Mouse (Mus musculus): Measurements from ENCODE around the gene Tspan11. TPM values are rescaled to one million over a fixed set of nuclear protein-coding genes. Genes with fewer than 3 reads are reported as not detected.

Tspan11 gene
- polyA plus RNA-seq, 1 experiment from 2014 or later: 1.3 TPM

DNA sequence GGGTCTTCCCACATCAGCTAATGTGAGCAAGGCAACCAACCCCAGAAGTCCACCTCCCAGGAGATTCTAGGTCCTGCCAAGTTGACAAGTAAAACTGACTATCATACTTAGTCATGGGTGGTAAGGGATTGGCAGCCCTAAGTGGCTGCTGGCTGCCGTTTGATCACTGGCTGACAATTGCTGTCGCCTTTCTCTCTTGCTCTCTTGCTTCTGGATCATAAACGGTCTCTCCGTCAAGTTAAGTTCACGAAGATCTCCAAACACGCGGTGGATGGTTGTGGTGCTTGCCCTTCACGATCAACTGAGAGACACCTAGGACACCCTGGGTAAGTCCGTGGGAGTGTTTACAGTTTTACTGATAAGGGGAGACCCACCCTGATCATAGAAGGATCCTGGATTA lies 11.0 kb upstream of the Tspan11 start:
- DNase-seq (ENCODE audit: low spot score): no peak

DNA sequence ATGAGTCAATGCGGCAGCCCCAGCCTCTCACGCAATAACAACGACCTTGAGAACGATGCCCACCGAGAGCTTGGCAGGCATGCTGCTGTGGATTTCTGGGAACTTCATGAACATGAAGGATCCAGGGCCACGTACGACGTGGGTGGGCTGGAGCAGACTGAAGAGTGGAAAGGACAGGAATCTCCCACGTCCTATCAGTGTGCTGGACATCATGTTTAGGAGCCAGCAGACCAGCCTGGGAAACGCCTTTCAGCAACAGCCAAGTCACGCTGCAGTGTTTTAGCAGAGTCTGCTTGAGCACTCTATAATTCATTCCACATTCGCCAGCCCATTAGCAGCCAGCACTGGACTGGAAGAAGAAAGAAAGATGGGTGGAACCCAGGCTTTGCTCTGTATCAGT lies 10.4 kb upstream of the Tspan11 start:
- DNase-seq (ENCODE audit: low spot score): no peak

GRCm38 (mm10) chr6:127879472-127879871 lies 7.9 kb upstream of the Tspan11 start:
- DNase-seq (ENCODE audit: low spot score): no peak

GRCm38 (mm10) chr6:127886916-127887315 lies 473 bp upstream of the Tspan11 start:
- no peak for DNase-seq (ENCODE audit: low spot score)

- DNase-seq (ENCODE audit: low spot score): no peak
Observed at GRCm38 (mm10) chr6:127888581-127888980, 1.2 kb downstream of the Tspan11 start.

DNA sequence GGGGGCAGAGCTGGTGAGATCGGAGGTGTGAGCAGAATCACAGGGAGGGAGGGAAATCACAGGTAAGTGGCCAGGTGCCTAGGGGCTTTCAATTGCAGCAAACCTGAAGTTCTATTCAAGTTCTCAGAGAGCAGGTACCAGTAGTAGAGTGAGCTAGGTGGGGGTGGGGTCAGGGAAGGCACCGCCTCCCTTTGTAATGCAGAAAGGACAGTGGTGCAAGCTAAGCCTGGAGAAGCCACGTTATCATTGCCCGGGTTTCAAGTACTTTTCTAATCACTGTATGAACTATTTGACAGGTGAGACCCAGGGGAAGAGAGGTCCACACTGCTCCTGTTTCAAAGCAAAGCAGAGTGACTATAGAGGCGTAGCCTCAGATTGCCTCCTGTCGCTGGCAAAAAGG lies 6.2 kb downstream of the Tspan11 start:
- DNase-seq (ENCODE audit: low spot score): no peak

DNA sequence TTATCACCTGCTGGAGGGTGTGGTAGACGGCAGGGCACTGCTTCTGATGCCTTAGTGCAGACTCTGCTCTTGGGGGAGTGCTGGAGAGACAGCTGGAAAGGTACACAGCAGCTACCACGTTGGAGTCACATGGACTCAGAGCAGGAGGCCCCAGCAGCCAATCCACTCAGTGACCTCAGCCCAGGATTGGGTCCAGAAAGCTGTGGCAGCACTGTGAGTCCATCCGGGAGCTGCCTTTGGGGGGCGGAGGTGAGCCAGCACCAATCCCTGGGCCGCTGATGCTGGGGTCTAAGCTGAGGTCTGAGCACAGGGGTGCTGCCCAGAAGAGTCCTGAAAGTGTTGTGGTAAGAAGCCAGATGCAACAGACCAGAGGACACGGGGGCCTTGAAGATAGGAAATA lies 7.6 kb downstream of the Tspan11 start:
- DNase-seq (ENCODE audit: low spot score): no peak

- no peak for DNase-seq (ENCODE audit: low spot score)
Observed at GRCm38 (mm10) chr6:127896425-127896824, 9.0 kb downstream of the Tspan11 start.

- DNase-seq (ENCODE audit: low spot score): no peak
Observed at GRCm38 (mm10) chr6:127897342-127897741, 10.0 kb downstream of the Tspan11 start.

DNA sequence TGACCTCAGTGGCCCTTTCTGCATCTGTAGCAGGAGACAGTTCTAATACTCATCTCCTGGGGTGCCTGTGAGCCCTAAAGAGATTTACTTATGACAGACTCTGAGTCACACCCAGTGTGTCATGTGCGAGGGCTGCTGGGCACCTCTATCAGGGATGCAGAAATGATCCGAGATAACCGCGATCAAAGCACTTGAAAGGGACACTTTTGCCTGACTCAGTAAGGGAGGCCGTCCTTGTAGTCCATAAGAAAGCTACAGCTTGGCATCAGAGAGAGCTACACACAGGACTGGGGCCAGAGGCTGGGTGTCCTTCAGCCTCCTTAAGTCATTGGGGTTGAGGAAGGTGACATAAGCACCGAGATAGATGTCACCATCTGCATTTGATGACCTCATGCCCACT lies 12.7 kb downstream of the Tspan11 start:
- DNase-seq (ENCODE audit: low spot score): no peak

DNA sequence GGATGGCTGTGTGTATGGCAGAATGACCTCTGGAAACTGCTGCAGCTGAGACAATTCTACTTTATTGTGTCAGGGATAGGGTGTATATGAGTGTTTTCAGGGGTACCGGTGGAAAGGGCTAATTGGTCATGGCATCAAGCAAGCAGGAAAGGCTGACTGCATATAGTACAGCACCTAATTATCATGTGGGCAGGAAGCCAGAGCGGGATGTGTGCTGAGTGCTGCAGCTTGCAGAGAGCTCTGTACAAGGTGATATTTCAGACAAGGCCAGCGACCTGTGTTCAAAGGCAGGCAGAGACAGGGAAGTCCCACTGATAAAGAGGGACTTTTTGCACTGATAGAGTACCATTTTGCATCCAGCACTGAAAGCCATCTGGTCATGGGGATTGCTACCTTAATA lies 13.9 kb downstream of the Tspan11 start:
- no peak for DNase-seq (ENCODE audit: low spot score)

DNA sequence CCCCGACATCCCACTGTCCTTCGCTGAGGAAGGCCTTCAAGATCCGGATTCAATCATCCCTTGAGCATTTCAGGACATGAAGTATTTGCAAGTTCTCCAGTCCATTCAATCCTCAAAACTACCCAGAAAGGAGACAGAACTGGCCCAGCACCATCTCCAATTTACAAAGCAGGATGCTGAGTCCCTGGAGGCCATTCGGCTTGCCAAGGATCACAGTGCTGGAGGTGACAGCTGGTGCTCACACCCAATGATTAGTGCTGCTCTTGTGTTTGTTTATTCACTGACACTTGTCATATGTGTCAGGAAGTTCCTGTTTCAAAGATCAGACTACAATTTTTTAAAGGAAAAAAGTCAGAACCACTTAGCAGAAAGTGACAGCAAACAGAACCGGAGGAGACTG lies 14.3 kb downstream of the Tspan11 start:
- no peak for DNase-seq (ENCODE audit: low spot score)

DNA sequence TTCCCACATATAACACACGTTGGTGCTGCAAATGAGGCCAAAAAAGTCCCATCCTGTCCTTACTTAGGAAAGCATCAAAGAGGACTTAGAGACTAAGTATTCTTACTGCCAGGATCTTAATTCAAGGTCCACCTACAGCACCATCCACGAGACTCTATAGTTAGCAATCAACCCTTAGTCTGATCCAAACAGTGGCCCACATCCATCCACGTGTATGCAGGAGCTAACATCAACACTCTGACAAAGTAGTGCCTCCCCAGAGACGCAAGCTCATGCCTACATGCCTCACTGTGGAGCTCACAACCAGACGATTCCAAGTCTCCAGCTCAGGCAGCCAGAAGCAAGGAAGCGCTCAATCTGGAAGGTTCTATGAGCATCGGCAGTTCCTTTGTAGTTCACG lies 15.2 kb downstream of the Tspan11 start:
- DNase-seq (ENCODE audit: low spot score): no peak

DNA sequence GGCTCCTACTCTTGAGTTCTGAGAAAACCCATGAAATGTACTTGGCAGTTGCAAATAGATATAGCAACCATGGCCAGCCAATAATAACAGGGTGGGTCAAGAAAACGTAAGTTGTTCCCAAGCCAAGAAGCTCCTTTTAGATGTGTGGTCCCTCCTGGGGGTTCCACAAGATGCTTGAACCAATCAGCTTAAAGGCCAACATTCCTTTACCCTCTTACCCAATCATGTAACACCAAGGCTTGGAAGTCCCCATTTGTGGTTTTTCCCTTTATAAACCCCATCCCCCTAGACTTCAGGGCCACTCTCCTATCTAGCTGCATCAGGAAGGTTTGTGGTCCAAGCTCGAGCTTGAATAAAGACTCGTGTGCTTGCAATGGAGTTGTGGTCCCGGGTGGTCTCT lies 23.2 kb downstream of the Tspan11 start:
- DNase-seq (ENCODE audit: low spot score): no peak

DNA sequence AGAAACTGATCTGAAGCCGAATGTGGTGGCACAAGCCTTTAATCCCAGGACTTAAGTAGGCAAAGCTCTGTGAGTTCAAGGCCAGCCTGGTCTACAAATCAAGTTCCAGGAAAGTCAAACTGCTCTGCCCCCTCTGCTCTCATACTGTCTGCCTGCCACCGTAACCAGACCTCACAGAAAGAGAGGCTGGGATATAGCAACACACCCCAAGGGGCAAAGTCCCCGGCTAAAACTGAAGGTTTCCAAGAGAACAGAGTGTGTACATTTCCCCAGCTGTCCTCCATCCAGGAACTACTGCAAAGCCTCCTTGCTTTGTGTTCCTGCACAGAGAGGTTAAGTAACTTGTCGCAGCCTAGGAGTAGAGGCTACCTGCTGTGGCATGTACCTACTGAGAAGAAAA lies 24.3 kb downstream of the Tspan11 start:
- no peak for DNase-seq (ENCODE audit: low spot score)

DNA sequence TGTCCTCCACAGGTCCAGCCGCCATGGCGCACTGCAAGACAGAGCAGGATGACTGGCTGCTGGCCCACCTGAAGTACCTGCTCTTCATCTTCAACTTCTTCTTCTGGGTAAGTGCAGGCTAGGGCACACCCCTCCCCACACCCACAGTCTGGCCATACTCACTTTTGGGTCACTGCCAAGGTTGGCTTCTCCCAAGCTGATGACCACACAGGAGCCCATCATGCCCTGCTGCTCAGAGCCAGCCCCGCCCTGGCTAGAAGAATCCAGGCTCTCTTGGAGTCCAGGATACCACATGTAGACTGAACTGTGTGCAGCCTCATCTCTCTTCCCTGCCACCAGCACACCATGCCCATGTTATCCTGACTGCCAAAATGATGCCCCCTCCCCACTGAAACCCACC lies 25.5 kb downstream of the Tspan11 start:
- DNase-seq (ENCODE audit: low spot score): no peak

- no peak for DNase-seq (ENCODE audit: low spot score)
Observed at GRCm38 (mm10) chr6:127916993-127917392, 29.6 kb downstream of the Tspan11 start.

DNA sequence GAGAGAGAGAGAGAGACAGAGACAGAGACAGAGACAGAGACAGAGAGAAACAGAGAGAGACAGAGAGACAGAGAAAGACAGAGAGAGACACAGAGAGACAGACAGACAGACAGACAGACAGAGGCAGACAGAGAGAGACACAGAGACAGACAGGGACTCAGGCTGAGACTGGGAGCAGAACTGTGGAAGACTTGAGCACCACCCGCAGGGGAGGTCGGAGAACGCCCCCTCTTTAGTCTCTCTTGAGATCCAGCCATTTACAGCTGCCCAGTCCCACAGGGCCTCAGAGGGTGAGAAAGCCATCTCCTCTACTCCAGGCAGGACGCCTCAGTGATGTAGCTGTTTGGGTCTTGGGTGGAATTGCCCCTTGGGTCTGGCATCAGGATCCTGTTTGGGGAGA lies 30.3 kb downstream of the Tspan11 start:
- DNase-seq (ENCODE audit: low spot score): no peak

DNA sequence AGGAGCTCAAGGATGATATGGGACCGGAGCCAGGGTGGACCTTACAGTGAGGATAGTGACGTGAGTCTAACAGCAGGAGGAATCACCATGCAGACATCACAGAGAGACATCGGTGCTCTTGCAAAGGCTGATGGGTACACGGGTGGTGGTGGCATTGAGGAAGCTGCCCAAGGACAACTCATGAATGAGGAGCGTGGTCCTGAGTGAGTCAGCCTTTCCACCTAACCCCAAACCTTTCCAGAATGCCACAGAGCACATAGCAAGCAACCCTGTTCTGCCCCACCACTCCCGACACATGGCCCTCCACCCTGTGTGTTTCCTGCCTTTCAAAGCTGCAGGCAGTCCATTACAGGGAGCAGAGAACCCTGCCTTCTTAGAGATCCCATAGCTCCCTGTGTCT lies 32.1 kb downstream of the Tspan11 start:
- no peak for DNase-seq (ENCODE audit: low spot score)

DNA sequence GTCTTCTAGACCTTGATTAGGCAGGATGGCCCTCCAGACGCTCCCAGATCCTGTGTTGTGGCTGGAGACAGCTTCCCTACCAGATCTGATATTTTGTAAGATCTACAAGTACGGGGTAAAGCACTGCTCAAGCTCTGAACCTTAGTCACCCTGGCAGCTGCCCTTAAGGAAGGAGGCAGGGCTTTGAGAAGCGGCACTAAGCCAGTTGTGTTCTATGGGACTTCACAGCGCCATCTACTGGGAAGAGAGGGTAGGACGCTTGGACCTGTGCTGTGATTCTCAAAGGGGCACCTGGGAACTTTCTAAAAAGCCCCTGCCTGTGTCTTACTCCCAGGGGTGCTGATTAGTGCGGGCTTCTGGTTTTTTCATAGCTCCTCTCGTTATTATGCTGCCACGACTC lies 33.3 kb downstream of the Tspan11 start:
- DNase-seq (ENCODE audit: low spot score): peak; percentile 59

- DNase-seq (ENCODE audit: low spot score): no peak
Observed at GRCm38 (mm10) chr6:127921996-127922395, 34.6 kb downstream of the Tspan11 start.

DNA sequence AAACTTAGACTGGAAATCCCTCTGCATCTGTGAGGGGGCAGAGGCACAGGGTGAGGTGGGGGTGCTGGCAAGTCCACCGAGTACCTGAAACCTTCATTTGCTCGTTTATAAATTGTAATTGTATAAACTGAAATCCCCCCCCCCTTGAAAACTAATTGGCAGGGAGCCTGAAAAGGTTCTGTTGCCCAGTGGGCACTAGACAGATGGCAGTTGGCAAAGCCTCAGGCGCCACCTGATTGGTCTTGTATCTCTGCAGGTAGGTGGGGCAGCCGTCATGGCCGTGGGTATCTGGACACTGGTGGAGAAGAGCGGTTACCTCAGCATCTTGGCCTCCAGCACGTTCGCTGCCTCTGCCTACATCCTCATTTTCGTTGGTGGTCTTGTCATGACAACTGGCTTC lies 35.9 kb downstream of the Tspan11 start:
- DNase-seq (ENCODE audit: low spot score): no peak

- DNase-seq (ENCODE audit: low spot score): no peak
Observed at GRCm38 (mm10) chr6:127924750-127925149, 37.4 kb downstream of the Tspan11 start.

DNA sequence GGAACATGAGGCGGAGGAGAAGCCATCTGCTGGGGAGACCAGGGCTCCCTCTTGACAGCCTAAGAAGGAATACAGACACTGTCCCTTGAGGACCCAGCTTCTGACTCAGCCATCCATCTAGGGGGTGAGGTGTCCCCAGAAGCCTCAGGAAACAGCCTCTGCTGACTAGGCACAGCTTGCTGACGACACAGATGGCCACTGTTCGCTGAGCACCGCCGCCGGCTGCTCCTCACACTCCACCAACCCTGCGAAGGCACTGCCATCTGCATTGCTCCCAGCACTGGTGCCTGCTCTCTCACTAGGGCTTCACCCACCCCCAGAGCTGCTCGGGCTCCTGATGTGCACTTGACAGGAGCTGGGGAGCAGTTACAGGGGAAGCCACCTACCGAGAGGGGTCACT lies 38.5 kb downstream of the Tspan11 start:
- DNase-seq (ENCODE audit: low spot score): no peak

DNA sequence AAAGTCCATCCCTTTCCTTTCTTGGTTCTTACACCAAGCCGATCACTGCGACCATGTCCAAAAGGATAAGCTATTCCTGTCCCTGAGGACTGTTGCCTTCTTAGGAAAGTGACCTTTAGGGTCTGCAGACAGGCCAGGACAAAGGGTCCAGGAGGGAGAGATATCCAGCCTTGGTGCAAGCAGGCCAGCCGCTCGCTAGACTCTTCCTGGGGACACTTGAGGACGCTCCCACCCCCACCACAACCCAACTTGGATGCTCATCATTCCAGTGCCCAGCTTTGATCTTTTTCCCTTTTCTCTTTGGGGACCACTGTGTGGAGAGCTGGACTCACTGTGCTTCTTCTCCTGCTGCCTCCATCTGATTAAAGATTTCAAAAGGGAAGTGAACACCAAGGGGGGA lies 41.3 kb downstream of the Tspan11 start:
- DNase-seq (ENCODE audit: low spot score): no peak
